Mouse (Mus musculus) C2C12 (cell line): Measurements from ENCODE around the gene Net1. TPM values are rescaled to one million over a fixed set of nuclear protein-coding genes. Genes with fewer than 3 reads are reported as not detected.

Experiments used
- H3K27me3 ChIP-seq: one replicate; pipeline ENCODE4 v1.6.1; 2011; ENCODE audit not compliant: control insufficient read depth, insufficient read depth, insufficient read length
- H3K36me3 ChIP-seq: one replicate; pipeline ENCODE4 v1.6.1; 2011; ENCODE audit not compliant: control insufficient read depth, insufficient read depth
- H3K4me3 ChIP-seq: one replicate; pipeline ENCODE4 v1.5.1; 2011; ENCODE audit warnings: mild to moderate bottlenecking, control low read depth; ENCODE audit not compliant: poor library complexity, insufficient read depth, severe bottlenecking
- H3K79me2 ChIP-seq: one replicate; pipeline ENCODE4 v1.6.1; 2011; ENCODE audit not compliant: control insufficient read depth, insufficient read depth
- H3K79me3 ChIP-seq: one replicate; pipeline ENCODE4 v1.6.1; 2011; ENCODE audit warnings: low read depth, control low read depth
- H3ac ChIP-seq: one replicate; pipeline ENCODE3; 2011; ENCODE audit warnings: low read depth; ENCODE audit not compliant: control insufficient read depth, insufficient read length
- CEBPB ChIP-seq: IDR thresholded peaks from one replicate; pipeline ENCODE4 v1.6.1; 2011; ENCODE audit warnings: low read depth, mild to moderate bottlenecking, control low read depth, moderate library complexity
- CTCF ChIP-seq: IDR thresholded peaks from one replicate; pipeline ENCODE4 v1.5.1; 2011; ENCODE audit not compliant: control insufficient read depth, insufficient read depth, insufficient read length
- FOSL1 ChIP-seq: IDR thresholded peaks from one replicate; pipeline ENCODE4 v1.8.0; 2011; ENCODE audit warnings: mild to moderate bottlenecking, low read length; ENCODE audit not compliant: poor library complexity, insufficient read depth, severe bottlenecking
- MAX ChIP-seq: IDR thresholded peaks from one replicate; pipeline ENCODE4 v1.6.1; 2011; ENCODE audit warnings: mild to moderate bottlenecking, control low read depth
- MYOD1 ChIP-seq: IDR thresholded peaks from one replicate; pipeline ENCODE4 v1.6.1; 2011; ENCODE audit warnings: low read depth; ENCODE audit not compliant: control insufficient read depth, insufficient read length
- MYOG ChIP-seq: IDR thresholded peaks from one replicate; pipeline ENCODE4 v1.6.1; 2011; ENCODE audit not compliant: control insufficient read depth, insufficient read length; ENCODE audit errors: extremely low read depth
- USF1 ChIP-seq: IDR thresholded peaks from one replicate; pipeline ENCODE4 v1.6.1; 2011; ENCODE audit warnings: low read depth, mild to moderate bottlenecking, control low read depth, moderate library complexity
- polyA plus RNA-seq: library from polyadenylated mRNA; unstranded; fragments of >200 nt; fragmentation: generic; extraction: Trizol; gene quantifications from one replicate; pipeline ENCODE4 v1.2.1, GENCODE M21; 2012; ENCODE audit warnings: missing spikeins

The Net1 gene
- polyA plus RNA-seq, 1 experiment = 27.3 TPM

GRCm38 (mm10) chr13:3869901-3870300 is 48.1 kb downstream of the Net1 start:
- Histone ChIP-seq H3K27me3 (no peaks in the 10 kb centered on the region), H3K79me2 (no peaks in the 10 kb centered on the region), H3K4me3 (no peak overlapping the region), H3K36me3 (no peaks in the 10 kb centered on the region), H3K79me3 (no peaks in the 10 kb centered on the region), H3ac (no peak overlapping the region)
- no peak for TF ChIP-seq MYOG
- no peak for TF ChIP-seq CEBPB
- TF ChIP-seq MAX = no peak
- no peak for TF ChIP-seq MYOD1
- TF ChIP-seq CTCF = no peak
- no peak for TF ChIP-seq FOSL1
- no peak for TF ChIP-seq USF1

- Histone ChIP-seq H3K4me3 (no peak overlapping the region), H3K79me2 (no peaks in the 10 kb centered on the region), H3K79me3 (no peaks in the 10 kb centered on the region), H3K36me3 (no peaks in the 10 kb centered on the region), H3K27me3 (no peaks in the 10 kb centered on the region), H3ac (no peak overlapping the region)
- TF ChIP-seq USF1 (no peak), CTCF (no peak), MYOG (no peak), FOSL1 (no peak), MYOD1 (no peak), MAX (no peak), CEBPB (no peak)
Measured at GRCm38 (mm10) chr13:3867158-3867557, 50.9 kb downstream of the Net1 start.

GRCm38 (mm10) chr13:3866355-3867052 is 51.5 kb downstream of the Net1 start:
- Histone ChIP-seq H3K4me3 (no peak overlapping the region), H3K79me2 (no peaks in the 10 kb centered on the region), H3K36me3 (no peaks in the 10 kb centered on the region), H3ac (no peak overlapping the region), H3K27me3 (no peaks in the 10 kb centered on the region), H3K79me3 (no peaks in the 10 kb centered on the region)
- TF ChIP-seq CTCF (no peak), CEBPB (no peak), FOSL1 (no peak), MYOD1 (no peak), MAX (no peak), USF1 (no peak), MYOG (no peak)

GRCm38 (mm10) chr13:3865648-3866354 is 52.2 kb downstream of the Net1 start:
- TF ChIP-seq MAX = no peak
- TF ChIP-seq FOSL1 = no peak
- no peak for TF ChIP-seq MYOG
- TF ChIP-seq CTCF = no peak
- TF ChIP-seq CEBPB = no peak
- TF ChIP-seq USF1 = no peak
- no peak for TF ChIP-seq MYOD1
- Histone ChIP-seq H3K79me3 (no peaks in the 10 kb centered on the region), H3K79me2 (no peaks in the 10 kb centered on the region), H3K36me3 (no peaks in the 10 kb centered on the region), H3K27me3 (no peaks in the 10 kb centered on the region), H3ac (no peak overlapping the region), H3K4me3 (no peak overlapping the region)

GRCm38 (mm10) chr13:3862922-3863580 is 55.0 kb downstream of the Net1 start:
- H3K79me3 ChIP-seq = no peaks in the 10 kb centered on the region
- H3ac ChIP-seq = no peak overlapping the region
- H3K79me2 ChIP-seq = no peaks in the 10 kb centered on the region
- no peak overlapping the region for H3K4me3 ChIP-seq
- H3K36me3 ChIP-seq = no peaks in the 10 kb centered on the region
- no peak for TF ChIP-seq CTCF
- TF ChIP-seq MYOD1 = no peak
- no peak for TF ChIP-seq MAX
- TF ChIP-seq USF1 = no peak
- no peak for TF ChIP-seq MYOG
- no peak for TF ChIP-seq FOSL1
- TF ChIP-seq CEBPB = no peak
- no peaks in the 10 kb centered on the region for H3K27me3 ChIP-seq
